Mouse (Mus musculus) small intestine, adult 2 months (tissue): ENCODE data around the gene Macrod1.

Source experiments
- CTCF ChIP-seq: fragments of 200-500 bp; IDR thresholded peaks from 2 replicates; pipeline ENCODE4 v1.5.1; 2012; ENCODE audit warnings: low read depth, mild to moderate bottlenecking, control low read depth, inconsistent platforms, low read length, moderate library complexity, mixed read lengths; ENCODE audit not compliant: insufficient replicate concordance, insufficient read length; ENCODE audit errors: extremely low read depth
- POLR2A ChIP-seq: fragments of 200-500 bp; IDR thresholded peaks from 2 replicates; pipeline ENCODE4 v1.6.1; 2012; ENCODE audit warnings: low read depth, mild to moderate bottlenecking, control low read depth, inconsistent platforms, low read length, moderate library complexity

- TF ChIP-seq POLR2A (no peak), CTCF (no peak)
Measured at GRCm38 (mm10) chr19:7092756-7093155, 36.1 kb downstream of the Macrod1 start.
